ENCODE assay signal across 13 mouse cellular contexts in the genomic region with DNA sequence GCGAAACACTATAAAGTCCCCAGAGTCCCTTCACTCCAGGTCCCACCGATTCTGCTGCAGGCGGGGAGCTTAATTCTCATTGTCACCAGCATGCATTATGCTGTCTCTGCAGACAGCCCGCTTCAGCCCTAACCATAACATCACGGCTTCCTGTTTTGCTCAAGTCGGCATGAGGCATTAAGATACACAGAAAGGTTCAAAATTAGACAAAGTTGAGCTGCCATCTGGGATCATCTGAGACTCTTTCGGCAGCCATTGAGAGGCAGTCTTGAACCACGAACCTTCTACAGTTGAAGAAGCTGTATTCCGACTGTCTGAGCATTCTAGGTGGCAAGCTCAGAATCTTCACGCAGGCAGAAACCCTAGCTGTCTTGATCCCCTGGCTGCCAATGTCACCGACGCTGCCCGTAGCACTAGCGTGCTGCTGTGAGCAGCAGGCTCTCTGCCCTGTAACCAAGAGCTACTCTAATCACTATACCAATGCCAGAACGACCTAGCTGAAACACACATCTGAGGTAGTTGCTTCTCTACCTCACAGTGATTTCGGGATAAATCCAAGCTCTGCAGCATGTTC. TPM values are rescaled to one million over a fixed set of nuclear protein-coding genes. Genes with fewer than 3 reads are reported as not detected.
A peak's percentile ranks its signal among the peaks of the same experiment; 100 is the strongest.
DNase-seq lines count a peak whose midpoint lies in the region; ATAC-seq and TF ChIP-seq lines count a peak whose summit lies in the region.
"Had no signal": no experiment of that assay in that cellular context is flagged by ENCODE, and none has a peak within 500 bp of the region (broad histone marks: within the 10 kb centered on the region; RNA-seq: fewer than 3 reads in every experiment).

No protein-coding gene starts in this region.

- intact Hi-C loops in heart, postnatal 10 days (cut with DNase I): no loop called here

- H3K9me3 ChIP-seq in heart, embryonic 16.5 days (replicated peaks; ENCODE audit: control insufficient read depth, low read length): no peaks in the 10 kb centered on the region
- H3K9me3 ChIP-seq in midbrain, postnatal 0 days (ENCODE audit: low read length): no peaks in the 10 kb centered on the region
- H3K9me3 ChIP-seq in midbrain, embryonic 13.5 days: no peaks in the 10 kb centered on the region
- H3K9me3 ChIP-seq: kidney, embryonic 15.5 days; neural tube, embryonic 13.5 days had no signal

- H3K4me2 ChIP-seq in heart, embryonic 16.5 days (ENCODE audit: low read depth, low read length): peak overlapping the region; percentile 15
- no peak overlapping the region for H3K4me2 ChIP-seq in midbrain, postnatal 0 days (ENCODE audit: low read depth, low read length, poor library complexity, severe bottlenecking)
- H3K4me2 ChIP-seq in midbrain, embryonic 13.5 days (replicated peaks): no peak overlapping the region
- H3K4me2 ChIP-seq: embryonic facial prominence, embryonic 13.5 days; kidney, embryonic 15.5 days; liver, embryonic 12.5 days; neural tube, embryonic 13.5 days had no signal

- WGBS in heart, embryonic 16.5 days: 58% methylated on average over 16 of the region's 16 CpGs
- WGBS in midbrain, postnatal 0 days: 46% methylated on average over 16 of the region's 16 CpGs
- 72% methylated on average over 16 of the region's 16 CpGs for WGBS in midbrain, embryonic 13.5 days

- H3K4me3 ChIP-seq in heart, embryonic 16.5 days (ENCODE audit: low read length): no peak overlapping the region
- no peak overlapping the region for H3K4me3 ChIP-seq in midbrain, postnatal 0 days (ENCODE audit: low read depth, low read length)
- H3K4me3 ChIP-seq in midbrain, embryonic 13.5 days (replicated peaks): no peak overlapping the region
- H3K4me3 ChIP-seq in cortical plate, adult 2 months (ENCODE audit: insufficient read depth, low read length): no peak overlapping the region
- H3K4me3 ChIP-seq: embryonic facial prominence, embryonic 13.5 days; kidney, embryonic 15.5 days; liver, embryonic 12.5 days; neural tube, embryonic 13.5 days had no signal

- H3K27me3 ChIP-seq in heart, embryonic 16.5 days (ENCODE audit: control insufficient read depth, insufficient read depth, low read length): no peaks in the 10 kb centered on the region; the same call in 1 of the 2 replicates
- H3K27me3 ChIP-seq in midbrain, postnatal 0 days (ENCODE audit: insufficient read depth, low read length): no peaks in the 10 kb centered on the region
- no peaks in the 10 kb centered on the region for H3K27me3 ChIP-seq in midbrain, embryonic 13.5 days
- H3K27me3 ChIP-seq: embryonic facial prominence, embryonic 13.5 days; kidney, embryonic 15.5 days; liver, embryonic 12.5 days; neural tube, embryonic 13.5 days had no signal

- no peak for TF ChIP-seq POLR2A in cortical plate, adult 2 months (IDR thresholded peaks at IDR 0.05; ENCODE audit: extremely low read depth, insufficient read depth, low read length)

- no peak for ATAC-seq in heart, embryonic 16.5 days (replicated peaks; ENCODE audit: extremely low read depth, insufficient read depth, low FRiP score)
- ATAC-seq in midbrain, postnatal 0 days (ENCODE audit: low FRiP score): no peak
- ATAC-seq in midbrain, embryonic 13.5 days: no peak
- ATAC-seq: liver, embryonic 12.5 days had no signal

- no peak overlapping the region for H3K27ac ChIP-seq in heart, embryonic 16.5 days (ENCODE audit: low read length)
- no peak overlapping the region for H3K27ac ChIP-seq in midbrain, postnatal 0 days (ENCODE audit: low read depth, low read length)
- no peak overlapping the region for H3K27ac ChIP-seq in midbrain, embryonic 13.5 days
- no peak overlapping the region for H3K27ac ChIP-seq in cortical plate, adult 2 months (ENCODE audit: insufficient read depth, low read length)
- H3K27ac ChIP-seq: embryonic facial prominence, embryonic 13.5 days; kidney, embryonic 15.5 days; liver, embryonic 12.5 days; neural tube, embryonic 13.5 days had no signal

- no peak overlapping the region for H3K9ac ChIP-seq in heart, embryonic 16.5 days (ENCODE audit: low read length)
- H3K9ac ChIP-seq in midbrain, postnatal 0 days (replicated peaks; ENCODE audit: low read length, poor library complexity, severe bottlenecking): no peak overlapping the region
- no peak overlapping the region for H3K9ac ChIP-seq in midbrain, embryonic 13.5 days (replicated peaks)
- H3K9ac ChIP-seq: embryonic facial prominence, embryonic 13.5 days; kidney, embryonic 15.5 days; liver, embryonic 12.5 days; neural tube, embryonic 13.5 days had no signal

- H3K36me3 ChIP-seq in heart, embryonic 16.5 days (ENCODE audit: control insufficient read depth, insufficient read depth): no peaks in the 10 kb centered on the region
- H3K36me3 ChIP-seq in midbrain, postnatal 0 days (ENCODE audit: insufficient read depth, low read length): no peaks in the 10 kb centered on the region
- H3K36me3 ChIP-seq in midbrain, embryonic 13.5 days: no peaks in the 10 kb centered on the region
- H3K36me3 ChIP-seq: embryonic facial prominence, embryonic 13.5 days; kidney, embryonic 15.5 days; liver, embryonic 12.5 days had no signal

- no peak for DNase-seq in heart, postnatal 10 days
- DNase-seq in midbrain, postnatal 0 days (ENCODE audit: low spot score): peak; percentile 42
- DNase-seq in thymus, postnatal 0 days (ENCODE audit: low spot score): peak; percentile 48
- DNase-seq in layer of hippocampus, postnatal 36 days: no peak
- no peak for DNase-seq in urinary bladder, adult 2 months (ENCODE audit: low spot score)
- DNase-seq: cerebellum, adult 2 months had no signal

- no peaks in the 10 kb centered on the region for H3K4me1 ChIP-seq in heart, embryonic 16.5 days (ENCODE audit: control insufficient read depth, insufficient read depth, low read length)
- H3K4me1 ChIP-seq in midbrain, postnatal 0 days (ENCODE audit: insufficient read depth, low read length): no peaks in the 10 kb centered on the region
- H3K4me1 ChIP-seq in midbrain, embryonic 13.5 days (replicated peaks): no peaks in the 10 kb centered on the region
- peaks cover 11% of the 10 kb centered on the region for H3K4me1 ChIP-seq in cortical plate, adult 2 months (ENCODE audit: control insufficient read depth, insufficient read depth, low read length)
- H3K4me1 ChIP-seq: embryonic facial prominence, embryonic 13.5 days; kidney, embryonic 15.5 days; liver, embryonic 12.5 days had no signal

- peak; percentile 59 for TF ChIP-seq CTCF in midbrain, postnatal 0 days (IDR thresholded peaks at IDR 0.05)
- peak; percentile 23; the same call in 1 of the 2 replicates for TF ChIP-seq CTCF in cortical plate, adult 2 months (IDR thresholded peaks at IDR 0.05; ENCODE audit: extremely low read depth, insufficient read depth, low read length)

RNA-seq across cellular contexts. Expression of gene St6galnac5, which starts 12.2 kb away (rescaled TPM):
- polyA plus RNA-seq in heart, embryonic 16.5 days (2015; fragmentation: Nextera tagmentation; extraction: Ambion mirVana): 0.11 and 0.15 TPM in 2 replicates
- not detected for total RNA-seq in heart, postnatal 10 days (2021)
- 14.9 and 19.6 TPM in 2 replicates for total RNA-seq in midbrain, postnatal 0 days (2014; rRNA removed)
- polyA plus RNA-seq in midbrain, postnatal 0 days (2015; fragmentation: Nextera tagmentation; extraction: Ambion mirVana): 17.3 and 18.1 TPM in 2 replicates
- 15.3 and 17.8 TPM in 2 replicates for polyA plus RNA-seq in midbrain, embryonic 13.5 days (2015; fragmentation: Nextera tagmentation; extraction: Ambion mirVana)
- polyA plus RNA-seq in cortical plate, adult 2 months (2012; rRNA removed): 28.7 and 36.7 TPM in 2 replicates
- polyA plus RNA-seq in thymus, postnatal 0 days (2015; fragmentation: Nextera tagmentation; extraction: Ambion mirVana): 0.05 and 0.23 TPM in 2 replicates
- 100 to 1,000 TPM; 129 to 131 TPM for total RNA-seq in layer of hippocampus, postnatal 36 days (2021)
- 0.07 and 0.11 TPM in 2 replicates for polyA plus RNA-seq in urinary bladder, adult 2 months (2012; rRNA removed)

Comparison
In these comparisons a context has a peak if more than half of its experiments do, and no peak if none do; other contexts are left out.
1. DNase-seq: peak in midbrain, postnatal 0 days (single experiment) and thymus, postnatal 0 days (single experiment); none in heart, postnatal 10 days (0 of 2), layer of hippocampus, postnatal 36 days (0 of 2) and urinary bladder, adult 2 months (single experiment).
2. RNA of gene St6galnac5, which starts 12.2 kb away (polyA plus RNA-seq): 28.7 to 36.7 TPM in cortical plate, adult 2 months, 17.3 to 18.1 TPM in midbrain, postnatal 0 days and 15.3 to 17.8 TPM in midbrain, embryonic 13.5 days; 0.05 to 0.23 TPM in thymus, postnatal 0 days, 0.07 to 0.11 TPM in urinary bladder, adult 2 months and 0.11 to 0.15 TPM in heart, embryonic 16.5 days; every median in the first group is over 10 times any median in the second.